Mouse (Mus musculus) liver, postnatal 0 days (tissue): ENCODE results near the gene Prep.

Source experiments
- CTCF ChIP-seq: sonication (generic); IDR thresholded peaks from 2 replicates; pipeline ENCODE4 v1.5.1; 2016; ENCODE audit warnings: antibody characterized with exemption, low read depth
- EP300 ChIP-seq: IDR thresholded peaks from 2 replicates; pipeline ENCODE4 v1.6.1; 2016; ENCODE audit warnings: antibody characterized with exemption, low read depth, mild to moderate bottlenecking

DNA sequence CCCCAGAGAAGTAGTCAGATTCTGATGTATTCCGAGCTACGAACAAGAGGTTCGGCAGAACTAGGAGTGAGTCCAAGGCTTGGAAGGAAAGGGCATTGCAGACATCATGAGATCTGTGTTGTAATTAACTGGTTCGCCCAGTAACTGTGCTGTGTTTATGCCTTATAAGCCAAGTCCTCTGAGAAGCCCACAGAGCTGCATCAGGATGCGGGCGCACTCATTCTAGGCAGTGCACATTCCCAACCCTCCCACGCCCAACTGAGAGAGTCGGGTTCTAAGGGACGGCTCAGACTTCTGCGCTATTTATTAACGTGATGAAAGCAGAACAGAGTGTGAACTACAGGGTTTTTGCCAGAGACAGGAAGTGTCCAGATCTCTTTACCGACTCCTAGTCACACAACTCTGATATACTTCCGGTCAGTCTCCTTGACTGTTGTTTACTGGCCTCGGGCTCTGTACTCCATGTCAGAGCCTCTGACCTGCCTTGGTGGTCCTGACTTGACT, 87.6 kb downstream of the Prep start:
- no peak for TF ChIP-seq CTCF
- no peak for TF ChIP-seq EP300
